Mouse (Mus musculus) heart, postnatal 14 days (tissue): ENCODE measurements at regions not wholly inside any gene's neighbourhood (a gene's known extent, or its start where the extent isn't known, plus 50 kb on each side); places are given as distances from the start of the nearest gene placed in this dataset.

ENCODE experiments used
- DNase-seq, 2 experiments: peaks; one replicate each; pipeline ENCODE4 v3.0.0; 2021 to 2022
- intact Hi-C: fragments of 180-260 bp; cut with DNase I; formaldehyde crosslinking; loops from one replicate; pipeline ENCODE4 v1.15.1; 2025

DNA sequence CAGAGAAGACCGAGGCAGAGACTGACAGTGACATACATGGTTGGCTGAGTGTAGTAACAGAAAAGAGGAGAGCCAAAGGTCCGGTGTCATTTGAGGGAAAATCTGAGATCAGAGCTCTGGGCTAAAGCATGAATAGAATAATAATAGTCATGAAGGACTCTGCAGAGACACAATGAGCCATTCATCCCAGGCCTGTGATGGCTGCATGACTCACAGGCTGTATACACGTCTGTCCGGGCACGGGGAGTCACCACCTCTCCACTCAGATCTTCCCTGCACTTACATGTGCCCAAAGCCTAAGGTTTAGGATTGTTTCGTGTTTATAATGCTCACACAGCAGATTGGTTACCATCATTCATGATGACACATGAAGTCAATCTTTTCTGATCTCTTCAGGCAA, 246.2 kb upstream of the Jmjd1c start:
- no peak for DNase-seq
- intact Hi-C loops: loop anchor here (5.0 to 10.0 kb wide), 3 partner anchors 58 to 915 kb away; no protein-coding TSS in a partner anchor

DNA sequence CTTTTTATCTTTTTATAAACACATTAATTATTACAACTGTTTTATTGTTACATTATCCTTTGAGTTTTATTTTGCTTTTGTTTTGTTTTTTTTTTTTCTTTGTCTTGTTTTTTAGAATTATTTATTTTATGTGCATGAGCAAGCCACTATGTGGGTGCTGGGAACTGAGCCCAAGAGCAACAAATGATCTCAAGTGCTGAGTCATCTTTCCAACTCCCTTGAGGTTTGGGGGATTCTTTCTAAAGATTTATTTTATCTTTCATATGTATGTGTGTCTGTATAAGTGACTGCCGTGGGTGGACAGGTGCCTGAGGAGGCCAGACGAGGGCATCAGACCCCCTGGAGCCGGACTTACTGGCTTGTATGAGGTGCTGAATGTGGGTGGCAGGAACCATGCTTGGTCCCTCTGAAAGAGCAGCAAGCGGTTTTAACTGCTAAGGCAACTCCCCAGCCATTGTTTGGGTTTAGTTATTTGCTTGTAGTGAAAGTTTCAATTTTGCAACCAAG, 244.9 kb upstream of the Jmjd1c start:
- intact Hi-C loops: loop anchor here (5.0 to 10.0 kb wide), 3 partner anchors 56 to 914 kb away; no protein-coding TSS in a partner anchor
- no peak for DNase-seq

DNA sequence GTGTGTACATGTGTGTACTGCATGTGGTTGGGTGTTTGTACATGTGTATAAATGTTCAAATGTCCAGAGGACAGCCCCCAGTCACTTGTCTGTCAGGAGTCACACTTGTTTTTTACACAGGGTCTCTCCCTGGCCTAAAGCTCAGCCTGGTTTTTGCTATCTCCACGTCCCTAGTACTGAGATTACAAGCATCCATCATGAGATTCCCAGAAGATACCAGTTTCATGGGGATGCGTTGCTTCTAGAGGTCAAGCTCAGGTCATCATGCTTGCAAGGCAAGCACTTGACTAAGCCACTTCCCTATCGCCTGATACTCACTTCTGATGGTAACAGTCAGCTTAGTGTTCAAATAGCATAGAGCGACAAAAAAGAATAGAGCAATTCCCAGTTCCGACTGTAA, 244.1 kb upstream of the Jmjd1c start:
- no peak for DNase-seq

DNA sequence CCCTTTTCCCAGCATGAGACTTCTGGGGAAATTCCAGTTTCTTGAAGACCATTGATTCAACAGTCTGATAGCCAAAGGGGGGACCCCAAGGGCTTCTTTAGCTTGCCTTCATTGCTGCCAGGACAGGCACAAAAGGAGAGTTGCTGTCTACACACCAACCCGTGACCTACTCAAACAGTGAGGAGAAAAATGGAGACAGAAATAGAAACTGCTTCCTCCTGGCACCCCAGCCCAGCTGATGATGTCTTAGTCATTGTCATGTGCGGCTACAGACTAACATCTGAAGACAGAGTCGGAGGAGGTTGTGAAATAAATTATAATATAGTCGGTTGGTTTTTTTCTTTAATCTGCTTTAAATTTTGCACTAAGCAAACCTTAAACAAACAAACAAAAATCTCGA, 243.2 kb upstream of the Jmjd1c start:
- DNase-seq: peak; percentile 3 to 14
- intact Hi-C loops: loop anchor here (5.0 to 10.0 kb wide), 3 partner anchors 55 to 912 kb away; no protein-coding TSS in a partner anchor

More for the DNA sequence above, 244.1 kb upstream of the Jmjd1c start:
- intact Hi-C loops: loop anchor here (5.0 to 10.0 kb wide), 3 partner anchors 55 to 913 kb away; no protein-coding TSS in a partner anchor

DNA sequence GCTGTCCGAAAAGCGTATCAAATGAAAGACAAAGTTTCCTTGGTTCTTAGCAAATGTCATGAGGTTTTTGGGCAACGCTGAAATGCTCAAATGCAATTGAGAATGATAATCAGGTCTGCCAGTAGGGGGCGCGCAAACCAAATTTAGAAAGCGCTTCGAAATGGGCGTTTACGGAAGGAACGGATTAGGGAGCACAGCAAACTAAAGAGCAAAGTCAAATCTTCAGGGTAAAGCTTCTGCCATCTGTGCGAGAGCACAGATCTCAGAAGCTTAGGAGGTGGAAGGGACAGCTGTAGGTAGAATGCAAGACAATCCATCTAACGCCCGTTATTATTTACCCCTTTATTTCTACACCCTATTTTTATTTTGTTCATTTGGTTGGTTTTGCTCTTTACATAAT, 242.7 kb upstream of the Jmjd1c start:
- intact Hi-C loops: loop anchor here (5.0 to 10.0 kb wide), 3 partner anchors 54 to 912 kb away; no protein-coding TSS in a partner anchor
- peak; percentile 87 to 93 for DNase-seq

DNA sequence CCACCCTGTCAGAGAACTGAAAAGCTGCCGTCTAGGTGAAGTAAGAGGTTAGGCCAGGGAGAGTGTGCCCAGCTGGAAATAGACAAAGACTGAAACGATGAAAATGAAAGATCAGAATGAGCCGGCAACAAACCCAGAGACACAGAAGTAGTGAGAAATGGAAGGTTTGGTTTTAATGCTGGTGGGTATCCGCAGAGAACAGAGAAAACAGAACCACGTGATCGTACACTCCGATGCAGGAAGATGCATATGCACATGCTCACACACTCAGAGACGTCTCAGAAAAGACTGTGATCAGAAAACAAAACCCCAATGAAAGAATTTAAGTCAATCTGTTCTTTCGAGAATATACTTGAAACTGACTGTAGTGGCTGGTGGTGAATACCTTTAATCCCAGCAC, 241.0 kb upstream of the Jmjd1c start:
- intact Hi-C loops: loop anchor here (5.0 to 10.0 kb wide), 3 partner anchors 52 to 910 kb away; no protein-coding TSS in a partner anchor

DNA sequence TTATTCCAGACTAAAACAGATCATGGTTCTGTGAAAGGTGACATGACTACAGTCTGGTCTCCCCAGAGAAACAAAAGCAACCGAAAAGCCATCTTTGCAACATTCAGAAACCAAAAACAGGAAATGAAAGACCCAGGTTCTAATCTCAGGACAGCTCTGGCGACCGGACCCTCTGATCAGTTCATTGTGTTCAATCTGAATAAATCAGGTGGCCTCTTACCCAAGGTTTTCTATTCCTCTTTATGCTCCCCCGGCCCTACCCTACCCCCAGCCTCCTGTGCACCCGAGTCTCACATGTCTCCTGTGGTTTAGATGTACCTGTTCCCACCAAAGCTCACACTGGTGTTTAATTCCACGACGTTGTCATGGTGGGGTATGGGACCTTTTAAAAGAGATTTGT, 238.6 kb upstream of the Jmjd1c start:
- no peak for DNase-seq
- intact Hi-C loops: loop anchor here (10.0 kb wide), 1 partner anchor 907 kb away; no protein-coding TSS in a partner anchor

More for the DNA sequence above, 241.0 kb upstream of the Jmjd1c start:
- DNase-seq: no peak

DNA sequence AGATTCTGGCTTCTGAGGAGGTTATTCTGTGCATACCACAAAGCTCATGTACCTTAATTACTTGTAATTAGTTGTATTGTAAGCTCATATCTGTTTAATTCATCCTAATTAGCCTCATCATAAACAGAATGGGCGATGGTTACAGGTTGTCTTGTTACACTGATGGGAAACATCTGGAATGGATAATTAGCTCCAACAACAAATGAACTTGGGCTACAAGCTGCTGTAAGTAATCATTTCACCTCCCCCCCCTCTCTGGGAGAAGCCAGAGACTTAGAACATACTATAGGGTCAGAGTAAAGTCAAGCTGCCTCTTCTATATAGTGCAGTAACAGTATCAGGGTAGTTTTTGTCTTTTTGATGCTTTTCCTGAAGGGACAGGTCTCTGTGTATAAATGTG, 234.5 kb upstream of the Jmjd1c start:
- DNase-seq: no peak
- intact Hi-C loops: loop anchor here (10.0 kb wide), 1 partner anchor 1123 kb away; no protein-coding TSS in a partner anchor

DNA sequence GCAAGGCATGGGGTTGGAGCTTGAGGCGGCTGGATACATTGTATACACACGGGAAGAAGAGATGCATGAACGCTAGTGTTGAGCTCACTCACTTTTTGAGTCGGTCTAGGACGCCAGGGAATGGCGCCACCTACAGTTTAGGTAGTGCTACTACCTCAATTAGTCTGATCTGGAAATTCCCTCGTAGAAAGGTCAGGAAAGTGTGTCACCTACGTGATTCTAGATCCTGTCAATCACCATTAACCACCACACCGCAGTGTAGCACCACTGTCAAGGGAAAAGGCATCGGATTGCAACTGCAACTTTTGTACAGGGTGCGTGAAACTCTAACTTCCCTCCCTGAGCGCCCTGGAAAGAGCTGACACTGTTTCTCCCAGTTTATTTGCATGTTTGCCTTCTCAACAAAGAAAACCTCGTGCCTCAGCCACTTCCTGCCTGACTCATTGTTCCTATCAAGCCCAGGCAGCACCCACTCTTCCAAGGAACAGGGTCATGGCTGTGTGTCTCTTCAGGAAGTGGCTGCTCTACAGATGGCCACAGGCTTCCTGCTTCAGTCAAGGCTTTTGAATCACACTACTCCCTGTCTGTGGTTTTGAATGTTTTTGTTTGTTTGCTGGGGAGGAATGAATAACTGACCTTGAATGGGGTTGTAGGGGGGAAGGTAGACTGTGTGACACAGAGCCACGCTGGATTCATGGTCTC, 231.6 kb upstream of the Jmjd1c start:
- DNase-seq: peak; percentile 36 to 37
- intact Hi-C loops: loop anchor here (10.0 kb wide), 1 partner anchor 1120 kb away; no protein-coding TSS in a partner anchor

DNA sequence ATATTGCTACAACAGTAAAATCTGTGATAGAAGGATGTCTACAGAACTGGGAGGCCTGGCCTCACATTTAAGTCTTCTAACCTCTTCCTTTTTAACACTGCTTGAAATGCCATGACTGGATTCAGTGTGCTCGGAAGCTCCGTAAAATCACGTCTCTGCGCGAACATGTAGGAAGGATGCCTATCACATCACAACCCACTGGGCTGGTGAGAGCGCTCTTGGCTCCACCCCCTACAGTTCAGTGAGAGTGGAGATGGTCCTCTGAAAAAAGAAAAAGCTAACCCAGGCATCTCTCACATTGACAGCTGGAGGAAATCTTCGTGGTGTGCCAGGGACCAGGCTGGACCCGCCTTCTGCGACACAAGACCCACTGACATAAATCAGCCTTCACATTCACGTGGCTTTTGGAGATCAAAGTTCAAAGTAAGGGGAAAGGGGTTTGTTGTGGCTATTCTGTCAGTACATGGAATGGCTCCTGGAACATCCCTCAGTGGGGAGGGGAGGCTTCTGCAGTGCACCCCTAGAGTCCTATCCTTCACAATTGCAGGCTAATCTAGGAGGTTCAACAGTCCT, 230.8 kb upstream of the Jmjd1c start:
- DNase-seq: no peak
- intact Hi-C loops: loop anchor here (10.0 kb wide), 1 partner anchor 1120 kb away; no protein-coding TSS in a partner anchor

DNA sequence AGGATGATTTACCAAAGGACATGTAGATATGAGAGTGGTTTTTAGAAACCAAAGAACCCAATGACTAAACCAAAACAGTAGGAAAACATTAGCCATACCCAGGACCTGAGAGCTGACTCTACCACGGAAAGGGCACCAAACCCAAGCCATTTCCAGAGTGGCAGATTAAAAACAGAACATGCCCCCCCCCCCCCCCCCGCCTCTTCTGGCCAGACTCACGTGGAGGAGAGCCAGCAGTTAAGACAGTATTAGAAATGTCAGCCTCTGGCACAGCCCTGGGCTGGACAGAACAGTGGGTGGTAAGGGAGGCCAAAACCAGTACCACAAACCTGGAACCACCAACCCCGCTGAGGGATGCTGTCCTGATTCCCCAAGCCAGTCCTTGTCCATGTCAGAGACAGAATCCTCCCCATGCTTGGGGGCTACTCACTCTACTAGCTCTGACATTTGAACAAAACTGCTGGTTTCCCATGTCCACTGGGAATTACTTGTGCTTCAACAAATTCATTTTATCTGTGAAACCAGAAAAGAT, 224.7 kb upstream of the Jmjd1c start:
- intact Hi-C loops: no loop called here
- DNase-seq: peak in 1 of 2 experiments; percentile 9

DNA sequence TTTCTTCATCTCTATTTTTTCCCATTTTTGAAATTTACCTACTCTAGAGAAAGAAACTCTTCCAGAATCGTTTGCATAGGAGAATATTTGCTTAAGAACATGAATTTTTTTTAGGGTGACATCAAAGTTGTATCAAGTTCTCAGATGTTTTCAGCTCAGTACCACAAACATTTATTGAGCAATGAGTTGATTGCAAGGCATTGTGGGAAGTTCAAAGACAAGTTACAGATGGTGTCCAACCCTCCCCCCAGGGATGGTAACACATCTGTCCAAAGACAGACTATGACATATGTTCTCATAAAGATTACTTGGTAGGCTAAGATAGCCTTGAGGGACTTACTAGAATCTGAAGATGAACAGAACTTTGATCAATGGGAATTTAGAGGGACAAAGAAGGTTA, 224.3 kb upstream of the Jmjd1c start:
- intact Hi-C loops: no loop called here
- peak in 1 of 2 experiments; percentile 6 for DNase-seq

DNA sequence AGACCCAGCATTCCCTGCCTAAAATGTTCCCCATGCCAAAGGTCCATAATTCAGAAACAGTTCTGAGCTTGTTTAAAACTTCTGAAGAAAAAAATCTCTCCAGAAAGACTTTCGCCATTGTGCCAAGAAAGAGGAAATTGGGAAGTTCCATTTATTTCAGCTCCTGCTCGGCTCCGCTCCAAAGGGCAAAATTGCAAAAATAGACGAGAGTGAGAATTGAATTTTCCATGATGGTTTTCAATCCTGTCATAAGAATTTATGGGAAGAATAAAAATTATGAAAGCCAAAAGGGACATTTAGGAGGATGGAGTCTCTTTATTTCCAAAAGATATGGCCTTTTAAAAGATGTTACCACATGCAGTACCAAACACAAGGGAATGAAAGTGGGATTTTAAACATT, 222.5 kb upstream of the Jmjd1c start:
- DNase-seq: peak in 1 of 2 experiments; percentile 26
- intact Hi-C loops: no loop called here

DNA sequence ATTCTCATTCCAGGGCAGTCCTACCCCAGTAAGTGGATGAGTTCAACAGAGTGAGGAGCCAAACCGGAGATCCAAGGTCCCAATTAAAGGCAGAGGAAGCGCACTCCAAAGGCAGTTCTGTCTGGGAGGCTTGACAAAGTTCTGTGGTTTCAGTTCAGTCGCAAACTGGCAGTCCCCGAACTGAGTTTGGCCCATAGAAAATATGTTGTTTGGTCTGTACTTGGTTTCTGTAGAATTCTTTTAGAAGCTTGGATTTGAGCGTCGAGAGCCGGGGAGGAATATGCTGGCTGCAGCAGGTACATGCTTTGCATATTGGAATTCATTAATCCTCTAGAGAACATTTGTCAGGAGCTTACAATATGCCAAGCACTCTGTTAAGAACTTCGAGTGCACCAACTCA, 216.9 kb upstream of the Jmjd1c start:
- DNase-seq: no peak
- intact Hi-C loops: no loop called here

DNA sequence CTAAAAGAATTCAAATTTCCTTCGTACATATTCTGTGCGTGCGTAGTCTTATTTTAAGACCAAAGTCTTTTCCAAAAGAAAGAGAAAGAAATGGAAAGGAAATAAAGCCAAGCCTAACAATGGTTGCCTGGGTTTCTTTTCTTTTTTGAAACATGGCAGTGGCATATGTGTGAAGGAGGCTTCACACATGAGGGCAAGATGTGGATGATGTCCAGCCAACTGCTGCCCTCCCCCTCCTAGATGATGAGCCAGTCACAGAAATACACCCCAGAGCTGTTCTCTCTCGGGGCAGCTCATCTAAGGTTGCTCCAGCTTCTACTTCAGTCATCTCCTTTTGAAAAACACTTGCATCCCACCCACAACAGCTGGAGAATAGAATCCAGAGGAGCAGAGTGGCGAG, 213.1 kb upstream of the Jmjd1c start:
- no peak for DNase-seq
- intact Hi-C loops: no loop called here

DNA sequence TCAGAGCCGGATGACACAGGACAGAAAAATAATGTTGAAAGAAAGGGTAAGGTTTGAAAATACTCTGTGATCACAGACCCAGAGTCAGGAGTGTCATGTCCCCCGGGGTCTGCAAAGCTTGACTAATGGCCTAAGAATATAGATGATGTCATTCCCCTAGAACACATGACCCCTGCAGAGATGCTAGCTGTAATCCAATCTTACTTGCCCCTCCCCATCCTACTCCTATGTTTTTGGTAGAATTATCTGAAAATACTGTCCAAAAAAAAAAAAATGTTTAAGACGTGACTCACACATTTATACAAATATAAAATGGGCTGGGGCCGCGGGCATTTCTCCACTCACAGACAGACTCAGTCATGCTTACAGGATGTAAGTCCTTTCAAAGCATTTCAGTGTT, 210.3 kb upstream of the Jmjd1c start:
- intact Hi-C loops: no loop called here
- no peak for DNase-seq

DNA sequence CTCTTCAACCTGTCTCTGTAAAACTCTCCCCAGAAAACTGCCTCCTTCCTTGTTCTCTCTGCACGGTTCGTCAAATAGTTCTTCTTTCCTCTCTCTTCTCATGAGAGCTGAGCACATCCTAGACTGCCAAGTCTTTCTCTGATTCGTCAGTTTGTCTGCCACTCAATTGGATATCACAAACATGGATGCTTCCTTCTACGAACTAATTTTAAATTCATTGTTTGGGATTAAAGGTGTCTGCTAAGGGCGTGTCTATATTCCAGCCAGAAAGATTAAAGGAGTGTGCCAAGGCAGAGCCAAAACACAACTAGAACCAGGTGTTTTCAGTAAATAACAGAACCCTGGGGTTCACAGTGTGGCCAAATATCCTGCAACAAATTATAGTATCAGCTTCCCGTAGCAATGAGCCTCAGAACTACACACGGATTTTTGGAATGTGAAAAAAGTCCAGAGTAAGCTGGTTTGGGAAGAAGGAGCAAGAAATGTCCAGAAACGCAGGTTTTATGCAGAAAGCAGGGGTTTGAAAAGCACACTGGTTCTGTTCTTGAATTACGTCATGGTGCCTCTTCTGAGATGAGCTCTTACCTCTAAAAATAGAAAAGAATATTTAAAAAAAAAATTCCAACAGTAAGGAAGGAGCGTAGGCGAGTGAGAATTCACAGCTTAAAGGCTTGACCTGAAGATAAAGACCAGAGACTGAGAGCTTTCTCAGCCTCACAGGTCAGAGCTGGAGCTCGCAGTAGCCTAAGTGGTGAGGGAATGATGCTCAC, 206.0 kb upstream of the Jmjd1c start:
- intact Hi-C loops: no loop called here
- no peak for DNase-seq

DNA sequence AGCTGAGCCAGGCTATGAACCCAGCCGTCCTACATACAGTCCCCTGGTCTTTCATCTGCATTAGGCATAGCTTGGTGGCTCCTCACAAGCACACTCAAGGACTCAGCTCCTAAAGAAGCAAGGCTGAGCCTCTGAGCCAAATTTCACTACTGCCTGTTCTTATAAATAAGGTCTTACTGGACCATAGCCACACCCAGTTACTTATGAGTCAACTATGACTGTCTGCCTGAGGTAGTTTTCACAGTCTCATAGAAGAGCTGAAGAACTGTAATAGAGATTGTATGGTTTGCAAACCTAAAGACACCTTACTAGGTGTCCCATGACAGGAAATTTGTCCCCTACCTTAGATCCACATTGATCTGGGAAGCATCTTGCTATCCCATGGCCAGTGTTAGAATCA, 204.1 kb upstream of the Jmjd1c start:
- DNase-seq: no peak
- intact Hi-C loops: no loop called here

DNA sequence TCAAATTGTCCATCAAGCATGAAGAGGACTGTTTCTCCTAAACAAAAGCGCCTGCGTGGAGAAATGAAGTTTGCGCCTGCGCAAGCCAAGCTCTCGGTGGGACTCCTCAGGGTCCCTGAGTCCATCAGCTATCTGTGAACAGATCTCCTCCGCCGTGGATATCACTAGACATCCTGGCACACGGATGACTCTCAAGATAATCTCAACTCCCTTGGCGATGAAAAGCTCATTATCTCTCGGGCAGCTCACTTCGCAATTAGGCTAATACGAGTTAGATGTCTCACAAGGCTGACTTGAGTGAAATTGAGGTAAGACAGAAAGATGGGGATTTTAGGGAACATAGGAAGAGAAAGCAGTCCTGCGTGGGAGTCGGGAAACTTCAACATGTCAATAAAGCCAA, 202.1 kb upstream of the Jmjd1c start:
- DNase-seq: no peak
- intact Hi-C loops: no loop called here
